Mouse (Mus musculus) ES-E14 (cell line): ENCODE results near the gene Serpine1. TPM values are rescaled to one million over a fixed set of nuclear protein-coding genes. Genes with fewer than 3 reads are reported as not detected.

Experiments used
- DNase-seq: peaks from one replicate; pipeline ENCODE4 v3.0.0-alpha.2; 2013; ENCODE audit warnings: low read depth, low spot score
- H3K27ac ChIP-seq: 2 replicates; pipeline ENCODE4 v1.5.1; 2012; ENCODE audit warnings: low read depth, mild to moderate bottlenecking, low read length, moderate library complexity, mixed read lengths; ENCODE audit not compliant: poor library complexity, insufficient read depth, severe bottlenecking
- H3K36me3 ChIP-seq: 2 replicates; pipeline ENCODE4 v1.6.1; 2012; ENCODE audit warnings: mild to moderate bottlenecking, low read length, moderate library complexity, mixed read lengths; ENCODE audit not compliant: control insufficient read depth, poor library complexity, insufficient read depth, severe bottlenecking
- H3K4me1 ChIP-seq, 2 experiments: fragments of 150-350 bp in 1 of 2; sonication (generic) in 1 of 2; 2 replicates each; pipeline ENCODE4 v1.6.1; 2012; ENCODE audit warnings: low read length in 2 of 2, mild to moderate bottlenecking in 1 of 2, mixed read lengths in 1 of 2; ENCODE audit not compliant: control insufficient read depth in 2 of 2, insufficient read depth in 2 of 2, poor library complexity in 1 of 2
- H3K4me3 ChIP-seq, 2 experiments: fragments of 150-350 bp in 1 of 2; sonication (generic) in 1 of 2; 2 replicates each; pipeline ENCODE4 v1.5.1; 2012; ENCODE audit warnings: low read length in 2 of 2, low read depth in 1 of 2, mild to moderate bottlenecking in 1 of 2, mixed read lengths in 1 of 2; ENCODE audit not compliant: insufficient read depth in 1 of 2, poor library complexity in 1 of 2, severe bottlenecking in 1 of 2
- H3K9ac ChIP-seq: 2 replicates; pipeline ENCODE4 v1.6.1; 2012; ENCODE audit warnings: low read depth, mild to moderate bottlenecking, low read length, mixed read lengths; ENCODE audit not compliant: poor library complexity, insufficient read depth, severe bottlenecking
- H3K9me3 ChIP-seq: fragments of 150-350 bp; sonication (generic); 2 replicates; pipeline ENCODE4 v1.6.1; 2012; ENCODE audit warnings: low read depth, mild to moderate bottlenecking, low read length; ENCODE audit not compliant: control insufficient read depth, insufficient read depth
- CHD2 ChIP-seq: IDR thresholded peaks from 2 replicates; pipeline ENCODE4 v1.6.1; 2014; ENCODE audit warnings: mild to moderate bottlenecking, low read depth, low read length, inconsistent platforms
- HCFC1 ChIP-seq: IDR thresholded peaks from 2 replicates; pipeline ENCODE4 v1.6.1; 2012; ENCODE audit warnings: low read length, inconsistent platforms, borderline replicate concordance; ENCODE audit not compliant: insufficient read depth
- MAFK ChIP-seq: IDR thresholded peaks from 2 replicates; pipeline ENCODE4 v1.6.1; 2014; ENCODE audit warnings: mild to moderate bottlenecking, low read depth, low read length, inconsistent platforms; ENCODE audit not compliant: insufficient read depth
- ZC3H11A ChIP-seq: IDR thresholded peaks from 2 replicates; pipeline ENCODE4 v1.6.1; 2012; ENCODE audit warnings: low read depth, mild to moderate bottlenecking, inconsistent platforms, low read length, borderline replicate concordance
- ZNF384 ChIP-seq: IDR thresholded peaks from 2 replicates; pipeline ENCODE4 v1.6.1; 2012; ENCODE audit warnings: low read depth, low read length, inconsistent platforms
- in situ Hi-C, 2 experiments: fragments of 600-800 bp; cut with MboI; formaldehyde crosslinking; loops; one replicate each; pipeline ENCODE4 v1.15.1; 2025; ENCODE audit warnings: low sequenced_read_pairs in 2 of 2, inconsistent platforms in 1 of 2; ENCODE audit not compliant: unreplicated experiment in 2 of 2
- total RNA-seq: library from RNA; depleted of rRNA; stranded (reverse); fragments of 300-350 nt; gene quantifications from 2 replicates; pipeline ENCODE4 v1.2.3, GENCODE M21; 2012

Serpine1 gene
- total RNA-seq, 1 experiment: 166 TPM

DNA sequence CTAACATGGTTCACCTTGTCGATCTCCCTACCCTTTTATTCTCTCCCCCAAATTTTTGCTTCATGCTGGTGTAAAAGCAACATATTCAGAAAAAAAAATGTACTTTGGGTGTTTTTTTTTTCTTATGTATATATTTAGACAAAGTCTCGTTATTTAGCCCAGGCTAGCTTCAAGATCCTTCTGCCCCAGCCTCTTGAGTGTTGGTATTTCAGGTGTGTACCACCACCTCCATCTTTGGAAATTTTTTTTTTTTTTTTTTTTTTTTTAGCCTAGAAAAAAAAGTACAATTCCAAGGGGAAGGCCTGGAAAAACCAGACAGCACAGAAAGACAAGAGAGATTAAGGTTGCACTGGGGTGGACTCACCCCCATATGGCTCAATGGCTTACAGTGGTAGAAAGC, 44.9 kb upstream of the Serpine1 start:
- TF ChIP-seq ZC3H11A (no peak), MAFK (no peak), HCFC1 (no peak), ZNF384 (no peak), CHD2 (no peak)
- Histone ChIP-seq H3K4me3 (no peak overlapping the region), H3K4me1 (peaks cover 0 to 20% of the 10 kb centered on the region in 2 experiments; a peak in 2 of 4 replicates), H3K27ac (no peak overlapping the region), H3K36me3 (no peaks in the 10 kb centered on the region; the same call in 1 of the 2 replicates), H3K9ac (no peak overlapping the region), H3K9me3 (no peaks in the 10 kb centered on the region)
- no peak for DNase-seq
- in situ Hi-C loops: loop anchor here in 1 of 2 experiments (10.0 kb wide), 1 partner anchor 192 kb away; no protein-coding TSS in a partner anchor

DNA sequence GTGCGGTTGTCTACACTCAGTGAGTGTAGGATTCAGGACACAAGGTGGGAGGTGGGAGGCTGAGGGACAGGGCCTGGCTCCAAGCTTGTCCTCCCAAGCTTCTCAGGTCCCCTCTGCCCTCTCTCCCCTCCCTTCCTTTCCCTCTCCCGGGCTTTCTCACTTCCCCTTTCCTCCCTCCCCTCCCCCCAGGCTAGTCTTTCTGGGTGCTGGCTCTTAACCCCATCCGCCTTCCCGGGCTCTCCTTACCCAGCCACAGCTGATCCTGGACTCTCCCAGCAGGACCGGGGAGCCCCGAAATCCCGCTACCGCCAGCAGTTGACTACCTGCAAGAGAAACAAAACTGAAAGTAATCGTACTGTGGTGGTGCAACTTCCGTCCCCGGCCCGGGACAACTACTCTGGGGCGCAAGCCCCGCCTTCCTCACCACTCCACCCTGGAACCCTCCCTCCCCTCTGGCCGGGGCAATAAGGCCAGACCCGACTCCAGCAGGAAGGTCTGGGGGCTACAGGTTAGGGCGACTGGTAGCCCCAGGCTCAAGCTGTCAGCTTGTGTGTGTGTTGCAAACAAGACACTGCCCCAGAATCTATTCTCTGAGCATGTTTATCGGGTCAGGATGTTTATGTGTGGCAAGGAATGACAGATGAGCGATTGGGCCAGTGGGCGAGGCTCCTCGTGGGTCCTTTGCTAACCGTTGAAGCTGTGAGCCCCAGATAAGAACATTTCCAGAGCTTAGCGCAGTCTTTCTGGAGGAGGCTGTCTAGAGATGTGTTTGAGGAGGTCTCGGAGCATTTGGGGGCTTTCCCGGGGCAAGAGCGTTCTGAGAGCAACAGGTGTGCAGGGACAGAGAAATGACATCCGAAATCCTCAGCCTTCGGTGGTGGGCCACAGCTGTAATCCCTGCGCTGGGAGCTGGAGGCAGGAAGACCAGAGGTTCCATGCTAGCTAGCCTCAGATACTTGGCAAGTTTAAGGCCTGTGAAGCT, 44.1 kb upstream of the Serpine1 start, which contains the start of gene Trim56:
Trim56 (minus strand) TSS at position 344 of the 982 bp plus-strand sequence.
- peak within 1 kb of the TSS; percentile 75 for H3K9ac ChIP-seq
- in situ Hi-C loops: loop anchor here in 1 of 2 experiments (10.0 kb wide), 1 partner anchor 191 kb away; no protein-coding TSS in a partner anchor
- peak within 1 kb of the TSS; percentile 65; the same call in 1 of the 2 replicates for H3K27ac ChIP-seq
- peaks cover 0 to 20% of the 10 kb centered on the region in 2 experiments; a peak in 2 of 4 replicates for H3K4me1 ChIP-seq
- no peak for TF ChIP-seq MAFK
- TF ChIP-seq CHD2: no peak
- TF ChIP-seq ZC3H11A: no peak
- TF ChIP-seq ZNF384: no peak
- no peak for TF ChIP-seq HCFC1
- DNase-seq: no peak
- no peaks in the 10 kb centered on the region; the same call in 1 of the 2 replicates for H3K36me3 ChIP-seq
- peak within 1 kb of the TSS; percentile 59 to 70 for H3K4me3 ChIP-seq
- H3K9me3 ChIP-seq: no peaks in the 10 kb centered on the region

DNA sequence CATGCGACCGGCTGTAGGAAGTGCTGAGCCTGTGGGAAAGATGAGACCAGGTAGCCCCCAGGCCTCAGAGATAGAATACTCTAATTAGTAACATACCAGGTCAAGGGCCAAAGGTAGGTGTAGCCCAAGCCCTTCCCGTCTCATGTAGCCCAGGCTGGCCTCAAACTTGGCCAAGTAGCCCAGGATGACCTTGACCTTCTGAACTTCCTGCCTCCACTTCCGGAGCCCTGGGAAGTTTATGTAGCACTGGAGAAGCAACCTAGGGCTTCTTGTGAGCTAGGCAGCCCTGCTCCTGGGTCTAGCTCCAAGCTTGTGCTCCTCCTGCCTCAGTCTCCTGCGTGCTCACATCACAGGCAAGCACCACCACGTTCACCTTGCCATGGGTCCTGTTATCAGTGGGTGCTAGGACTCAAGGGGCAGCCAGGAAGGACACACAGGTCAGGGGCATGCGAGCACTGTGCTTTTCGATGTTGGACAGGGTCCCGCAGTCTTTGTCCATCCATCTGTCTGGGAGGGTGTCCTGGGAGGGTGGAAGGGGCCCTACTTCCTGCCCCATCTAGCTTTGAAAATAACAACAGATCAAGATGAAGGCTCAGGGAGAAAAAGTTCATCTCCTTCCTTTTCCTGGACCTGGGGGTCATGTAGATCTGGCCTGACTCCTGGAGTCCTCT, 43.0 kb upstream of the Serpine1 start:
- in situ Hi-C loops: loop anchor here in 1 of 2 experiments (10.0 kb wide), 1 partner anchor 190 kb away; no protein-coding TSS in a partner anchor
- TF ChIP-seq ZNF384: no peak
- TF ChIP-seq HCFC1: no peak
- TF ChIP-seq CHD2: no peak
- no peak for TF ChIP-seq ZC3H11A
- no peak for TF ChIP-seq MAFK
- no peak overlapping the region for H3K9ac ChIP-seq
- H3K4me1 ChIP-seq: peaks cover 0 to 23% of the 10 kb centered on the region in 2 experiments; a peak in 2 of 4 replicates
- H3K4me3 ChIP-seq: peak overlapping the region in 1 of 2 experiments; percentile 70; a peak in 1 of 4 replicates
- DNase-seq: no peak
- H3K27ac ChIP-seq: no peak overlapping the region
- H3K9me3 ChIP-seq: no peaks in the 10 kb centered on the region
- peaks cover 2% of the 10 kb centered on the region; the same call in 1 of the 2 replicates for H3K36me3 ChIP-seq
